Mouse (Mus musculus) ES-E14 (cell line): ENCODE data around the gene Cd70.

Source experiments
- HCFC1 ChIP-seq: IDR thresholded peaks from 2 replicates; pipeline ENCODE4 v1.6.1; 2012; ENCODE audit warnings: low read length, inconsistent platforms, borderline replicate concordance; ENCODE audit not compliant: insufficient read depth
- ZNF384 ChIP-seq: IDR thresholded peaks from 2 replicates; pipeline ENCODE4 v1.6.1; 2012; ENCODE audit warnings: low read depth, low read length, inconsistent platforms

DNA sequence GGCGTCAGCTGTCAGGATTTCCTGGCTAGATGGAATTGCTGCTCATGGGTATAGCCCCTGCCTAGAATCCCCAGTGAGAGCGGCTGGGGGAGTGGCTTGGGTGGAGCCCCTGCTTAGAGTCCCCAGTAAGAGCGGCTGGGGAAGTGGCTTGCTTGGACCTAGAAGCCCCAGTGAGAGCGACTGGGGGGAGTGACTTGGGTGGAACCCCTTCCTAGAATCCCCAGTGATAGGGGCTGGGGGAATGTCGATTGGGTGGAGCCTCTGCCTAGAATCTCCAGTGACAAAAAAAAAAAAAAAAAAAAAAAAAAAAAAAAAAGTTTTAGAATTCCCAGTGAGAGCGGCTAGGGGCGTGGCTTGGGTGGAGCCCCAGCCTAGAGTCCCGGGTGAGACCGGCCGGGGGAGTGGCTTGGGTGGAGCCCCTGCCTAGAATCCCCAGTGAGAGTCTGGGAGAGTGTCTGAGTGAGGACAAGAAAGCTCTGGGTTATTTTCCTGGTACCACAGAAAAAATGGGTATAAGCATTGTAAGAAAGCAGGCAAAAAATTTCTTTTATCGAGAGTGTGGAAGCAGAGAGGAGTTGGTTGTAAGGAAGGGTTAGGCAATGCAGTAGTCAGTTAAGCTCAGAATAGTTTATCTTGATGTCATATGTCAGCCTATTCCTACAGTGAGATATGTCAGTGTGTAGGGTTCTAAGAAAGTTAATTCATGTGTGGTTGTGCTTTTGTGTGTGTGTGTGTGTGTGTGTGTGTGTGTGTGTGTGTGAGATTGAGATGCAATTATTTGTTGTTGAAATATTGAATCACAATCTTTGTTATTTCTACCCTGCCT lies 30.8 kb downstream of the Cd70 start:
- peak; percentile 98 for TF ChIP-seq ZNF384
- no peak for TF ChIP-seq HCFC1
